Mouse (Mus musculus) neutrophil, adult 59 days (primary cell): ENCODE data around the gene Ugt1a2. TPM values are rescaled to one million over a fixed set of nuclear protein-coding genes. Genes with fewer than 3 reads are reported as not detected.

Source experiments
- total RNA-seq, 2 experiments: library from RNA; stranded (reverse); gene quantifications; 1 replicate in 1 of 2; 2 replicates in 1 of 2; pipeline ENCODE4 v1.2.4; 2023

The Ugt1a2 gene
- total RNA-seq = 10 to 100 TPM; 10.2 to 11.9 TPM

DNA sequence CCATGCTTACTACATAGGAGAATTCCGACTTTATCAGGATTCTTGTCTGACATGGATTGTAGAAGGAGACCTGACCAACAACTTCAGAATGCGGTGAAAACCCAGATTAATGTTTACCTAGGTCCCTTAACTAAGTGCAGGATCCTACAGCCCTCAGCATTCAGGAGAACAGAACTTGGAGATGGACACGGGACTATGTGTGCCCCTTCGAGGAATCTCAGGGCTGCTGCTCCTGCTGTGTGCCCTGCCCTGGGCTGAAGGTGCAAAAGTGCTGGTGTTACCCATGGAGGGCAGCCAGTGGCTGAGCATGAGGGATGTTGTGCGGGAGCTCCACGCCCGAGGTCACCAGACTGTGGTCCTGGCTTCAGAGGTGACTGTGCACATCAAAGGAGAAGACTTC is at the start of gene Ugt1a2:
Gene Ugt1a2, plus strand, starts transcription at position 146 of the 400 bp plus-strand sequence.

DNA sequence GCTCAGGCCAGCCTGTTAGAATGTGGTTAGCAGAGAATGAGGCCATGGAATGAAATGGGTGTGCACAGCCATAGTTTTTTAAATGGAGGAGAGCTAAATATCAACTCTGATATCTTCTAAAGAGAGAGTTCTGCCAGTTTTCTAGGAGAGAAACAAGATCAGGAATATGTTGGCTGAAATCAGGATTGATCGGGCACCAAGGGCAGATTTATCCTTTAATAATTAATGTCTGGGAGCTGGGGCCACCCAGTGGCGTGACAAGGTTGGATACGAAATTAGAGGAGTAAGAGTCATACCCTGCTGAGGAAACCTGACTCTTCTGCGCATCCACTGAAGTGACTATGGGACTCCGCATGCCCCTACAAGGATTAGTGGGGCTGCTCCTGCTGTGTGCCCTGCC is 34.7 kb upstream of the Ugt1a2 start, which contains the start of gene Ugt1a5:
Gene Ugt1a5, plus strand, starts transcription at position 302 of the 400 bp plus-strand sequence.

DNA sequence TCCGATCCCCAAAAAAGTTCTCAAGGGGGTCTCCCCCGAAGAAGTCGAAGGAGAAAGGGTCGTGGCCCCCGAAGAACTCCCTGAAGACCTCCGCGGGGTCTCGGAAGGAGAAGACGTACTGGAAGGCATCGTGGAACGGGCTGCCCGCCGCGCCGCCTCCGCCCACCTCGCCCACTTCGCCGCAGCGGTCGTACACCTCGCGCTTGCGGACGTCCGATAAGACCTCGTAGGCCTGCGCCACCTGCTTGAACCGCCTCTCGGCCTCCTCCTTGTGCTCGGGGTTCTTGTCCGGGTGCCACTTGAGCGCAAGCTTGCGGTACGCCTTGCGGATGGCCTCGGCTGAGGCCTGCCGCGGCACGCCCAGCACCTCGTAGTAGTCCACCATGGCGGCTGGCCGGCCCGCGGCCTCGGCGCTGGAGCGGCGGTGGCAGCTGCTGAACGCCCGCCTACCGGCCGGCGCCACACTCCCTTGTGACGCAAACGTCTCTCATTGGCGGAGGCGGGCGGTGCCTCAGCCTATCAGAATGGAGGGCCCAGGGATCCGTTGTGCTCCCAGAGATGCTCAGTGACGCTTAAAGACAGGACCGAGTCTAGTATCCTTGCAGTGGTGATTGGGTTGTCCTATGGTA is 5.0 kb downstream of the Ugt1a2 start, which contains the start of gene Dnajb3:
Gene Dnajb3, minus strand, starts transcription at position 489 of the 629 bp plus-strand sequence.

DNA sequence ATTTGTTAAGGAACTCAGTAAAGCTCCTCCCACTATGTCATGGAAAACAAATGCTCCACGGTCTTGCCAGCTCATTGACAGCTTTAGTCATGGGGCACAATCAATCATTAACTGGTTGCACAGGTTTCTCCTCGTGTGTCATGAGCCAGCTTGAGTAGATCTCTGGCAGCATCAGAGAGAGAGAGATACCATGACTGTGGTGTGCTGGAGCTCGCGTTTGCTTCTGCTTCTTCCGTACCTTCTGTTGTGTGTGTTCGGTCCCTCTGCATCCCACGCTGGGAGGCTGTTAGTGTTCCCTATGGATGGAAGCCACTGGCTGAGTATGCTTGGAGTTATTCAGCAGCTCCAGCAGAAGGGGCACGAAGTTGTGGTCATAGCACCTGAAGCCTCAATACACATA is 11.4 kb downstream of the Ugt1a2 start, which contains the start of gene Ugt1a1:
Gene Ugt1a1, plus strand, starts transcription at position 148 of the 400 bp plus-strand sequence.

DNA sequence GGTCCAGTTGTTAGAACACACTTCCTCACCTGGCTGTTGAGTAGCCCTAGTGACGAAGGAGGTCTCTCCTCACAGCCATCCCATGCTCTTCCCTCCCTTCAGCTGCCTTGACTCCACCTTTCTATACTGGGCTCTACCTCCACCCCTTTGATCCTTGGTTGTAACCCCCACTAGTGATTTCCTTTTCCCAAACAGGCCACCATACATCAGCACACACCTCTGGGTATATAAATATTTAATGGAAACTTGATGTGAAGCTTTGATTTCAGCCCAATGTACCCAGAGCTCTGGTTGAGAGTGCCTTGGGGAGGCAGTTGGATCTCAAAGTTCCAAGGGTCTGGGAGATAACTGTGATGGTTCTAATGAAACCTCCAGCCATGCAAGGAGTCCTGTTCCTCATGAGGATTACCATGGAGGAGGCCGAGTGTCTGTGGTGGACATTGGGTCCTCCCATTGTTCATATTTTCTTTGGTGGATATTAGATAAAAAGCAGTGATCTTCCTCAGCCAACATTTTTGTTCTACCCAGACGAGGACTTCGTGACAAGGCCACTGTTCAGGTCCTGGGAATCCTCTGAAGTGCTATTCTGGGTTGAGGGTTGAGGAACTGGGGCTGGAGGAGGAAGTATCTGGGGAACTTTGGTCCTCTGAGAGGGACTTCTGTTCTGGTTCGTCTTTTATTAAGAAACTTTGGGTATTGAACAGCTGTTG is 26.4 kb downstream of the Ugt1a2 start, which contains the start of gene Mroh2a:
Gene Mroh2a, plus strand, starts transcription at position 317 of the 710 bp plus-strand sequence.

Other genes starting within 250 kb of the Ugt1a2 start
- gene Usp40, start 192.1 kb upstream of the Ugt1a2 start, total RNA-seq = 1 to 10 TPM; 5.2 to 6.6 TPM
- not detected for gene Ugt1a10, start 145.2 kb upstream of the Ugt1a2 start, total RNA-seq
- gene Ugt1a9, start 129.8 kb upstream of the Ugt1a2 start, total RNA-seq = not detected
- not detected for gene Ugt1a8, start 112.8 kb upstream of the Ugt1a2 start, total RNA-seq
- 100 to 1,000 TPM in 1 of 2 experiments, 10 to 100 TPM in 1; 93.1 to 108 TPM for gene Ugt1a7c, start 105.5 kb upstream of the Ugt1a2 start, total RNA-seq
- 10 to 100 TPM; 37.4 to 38.6 TPM for gene Ugt1a6b, start 97.3 kb upstream of the Ugt1a2 start, total RNA-seq
- 10 to 100 TPM; 33.4 to 34.3 TPM for gene Ugt1a6a, start 65.8 kb upstream of the Ugt1a2 start, total RNA-seq
- gene Ugt1a5, start 34.6 kb upstream of the Ugt1a2 start, total RNA-seq = 10 to 100 TPM; 20.3 to 20.9 TPM
- under 1 TPM in 1 of 2 experiments, not detected in 1; 0.33 TPM for gene Dnajb3, start 5.2 kb downstream of the Ugt1a2 start, total RNA-seq
- 10 to 100 TPM in 1 of 2 experiments, 1 to 10 TPM in 1; 9.5 to 10.5 TPM for gene Ugt1a1, start 11.4 kb downstream of the Ugt1a2 start, total RNA-seq
- 1 to 10 TPM; 1.2 to 2.9 TPM for gene Mroh2a, start 26.4 kb downstream of the Ugt1a2 start, total RNA-seq
- gene Hjurp, start 77.0 kb downstream of the Ugt1a2 start, total RNA-seq = 100 to 1,000 TPM; 180 to 205 TPM
- gene Trpm8, start 77.1 kb downstream of the Ugt1a2 start, total RNA-seq = not detected
- not detected for gene Spp2, start 206.4 kb downstream of the Ugt1a2 start, total RNA-seq